Mouse (Mus musculus): ENCODE data around the gene Mdh1. TPM values are rescaled to one million over a fixed set of nuclear protein-coding genes. Genes with fewer than 3 reads are reported as not detected.

The Mdh1 gene
- total RNA-seq (2015) (219 and 221 TPM in 2 replicates), total RNA-seq (2017) (138 and 144 TPM in 2 replicates)

GRCm38 (mm10) chr11:21571700-21572381, at the start of gene Mdh1, which contains the start of gene Wdpcp:
Gene Mdh1 (minus strand): TSS chr11:21572367.
Gene Wdpcp (plus strand): TSS chr11:21572235.
- ATAC-seq (replicated peaks; ENCODE audit: poor library complexity): peak; percentile 86

GRCm38 (mm10) chr11:21615915-21616314, 43.7 kb upstream of the Mdh1 start:
- no peak for ATAC-seq (replicated peaks; ENCODE audit: poor library complexity)

GRCm38 (mm10) chr11:21602497-21602896, 30.3 kb upstream of the Mdh1 start:
- no peak for ATAC-seq (replicated peaks; ENCODE audit: poor library complexity)

- no peak for ATAC-seq (replicated peaks; ENCODE audit: poor library complexity)
Measured at GRCm38 (mm10) chr11:21583286-21583685, 11.1 kb upstream of the Mdh1 start.

GRCm38 (mm10) chr11:21581472-21581871, 9.3 kb upstream of the Mdh1 start:
- no peak for ATAC-seq (replicated peaks; ENCODE audit: poor library complexity)

GRCm38 (mm10) chr11:21570973-21571372, 1.2 kb downstream of the Mdh1 start:
- no peak for ATAC-seq (replicated peaks; ENCODE audit: poor library complexity)

GRCm38 (mm10) chr11:21570109-21570474, 2.1 kb downstream of the Mdh1 start:
- ATAC-seq (replicated peaks; ENCODE audit: poor library complexity): no peak

GRCm38 (mm10) chr11:21569456-21570108, 2.6 kb downstream of the Mdh1 start:
- ATAC-seq (replicated peaks; ENCODE audit: poor library complexity): peak; percentile 21

GRCm38 (mm10) chr11:21569002-21569401, 3.2 kb downstream of the Mdh1 start:
- ATAC-seq (replicated peaks; ENCODE audit: poor library complexity): peak; percentile 29

- ATAC-seq (replicated peaks; ENCODE audit: poor library complexity): no peak
Measured at GRCm38 (mm10) chr11:21567733-21568132, 4.4 kb downstream of the Mdh1 start.

- no peak for ATAC-seq (replicated peaks; ENCODE audit: poor library complexity)
Measured at GRCm38 (mm10) chr11:21566934-21567333, 5.2 kb downstream of the Mdh1 start.

- ATAC-seq (replicated peaks; ENCODE audit: poor library complexity): no peak
Measured at GRCm38 (mm10) chr11:21564681-21565405, 7.3 kb downstream of the Mdh1 start.

- 0 out of 2 replicates have a peak, but pooled peaks have one; percentile 23 for ATAC-seq (replicated peaks; ENCODE audit: poor library complexity)
Measured at GRCm38 (mm10) chr11:21563617-21564325, 8.4 kb downstream of the Mdh1 start.

GRCm38 (mm10) chr11:21561347-21561746, 10.8 kb downstream of the Mdh1 start:
- no peak for ATAC-seq (replicated peaks; ENCODE audit: poor library complexity)

- ATAC-seq (replicated peaks; ENCODE audit: poor library complexity): no peak
Measured at GRCm38 (mm10) chr11:21559727-21560126, 12.4 kb downstream of the Mdh1 start.

- ATAC-seq (replicated peaks; ENCODE audit: poor library complexity): peak; percentile 66
Measured at GRCm38 (mm10) chr11:21552049-21552448, 20.1 kb downstream of the Mdh1 start.

GRCm38 (mm10) chr11:21550222-21551173, 21.7 kb downstream of the Mdh1 start:
- ATAC-seq (replicated peaks; ENCODE audit: poor library complexity): peak; percentile 43

GRCm38 (mm10) chr11:21549754-21550153, 22.4 kb downstream of the Mdh1 start:
- peak; percentile 72 for ATAC-seq (replicated peaks; ENCODE audit: poor library complexity)

GRCm38 (mm10) chr11:21549052-21549451, 23.1 kb downstream of the Mdh1 start:
- peak; percentile 42 for ATAC-seq (replicated peaks; ENCODE audit: poor library complexity)

GRCm38 (mm10) chr11:21547518-21547917, 24.6 kb downstream of the Mdh1 start:
- ATAC-seq (replicated peaks; ENCODE audit: poor library complexity): no peak

All from megakaryocyte progenitor cell, adult 5-6 weeks (primary cell).